Mouse (Mus musculus): ENCODE data around the gene Rab34.
A peak's percentile ranks its signal among the peaks of the same experiment; 100 is the strongest.

Gene Rab34

GRCm38 (mm10) chr11:78188331-78189233, at the start of gene Rab34:
Gene Rab34, plus strand, starts transcription at chr11:78188430.
- DNase-seq, result no peak

- DNase-seq, result no peak
Observed at GRCm38 (mm10) chr11:78140665-78141064, 47.6 kb upstream of the Rab34 start.

- no peak for DNase-seq
Observed at GRCm38 (mm10) chr11:78143520-78143919, 44.7 kb upstream of the Rab34 start.

GRCm38 (mm10) chr11:78146168-78146567, 42.1 kb upstream of the Rab34 start:
- DNase-seq, result no peak

GRCm38 (mm10) chr11:78146707-78147543, 41.3 kb upstream of the Rab34 start:
- no peak for DNase-seq

- DNase-seq, result no peak
Observed at GRCm38 (mm10) chr11:78151161-78151560, 37.1 kb upstream of the Rab34 start.

- DNase-seq, result peak; percentile 77
Observed at GRCm38 (mm10) chr11:78152299-78153231, 35.7 kb upstream of the Rab34 start.

GRCm38 (mm10) chr11:78153778-78154177, 34.5 kb upstream of the Rab34 start:
- no peak for DNase-seq

GRCm38 (mm10) chr11:78155674-78156073, 32.6 kb upstream of the Rab34 start:
- no peak for DNase-seq

- DNase-seq, result no peak
Observed at GRCm38 (mm10) chr11:78156156-78156699, 32.0 kb upstream of the Rab34 start.

GRCm38 (mm10) chr11:78159096-78159495, 29.1 kb upstream of the Rab34 start:
- DNase-seq, result peak; percentile 76

GRCm38 (mm10) chr11:78159557-78159956, 28.7 kb upstream of the Rab34 start:
- no peak for DNase-seq

GRCm38 (mm10) chr11:78160171-78160570, 28.1 kb upstream of the Rab34 start:
- no peak for DNase-seq

GRCm38 (mm10) chr11:78160675-78161074, 27.6 kb upstream of the Rab34 start:
- DNase-seq, result no peak

- DNase-seq, result no peak
Observed at GRCm38 (mm10) chr11:78161169-78161568, 27.1 kb upstream of the Rab34 start.

- DNase-seq, result no peak
Observed at GRCm38 (mm10) chr11:78161968-78162367, 26.3 kb upstream of the Rab34 start.

- DNase-seq, result no peak
Observed at GRCm38 (mm10) chr11:78162504-78162903, 25.7 kb upstream of the Rab34 start.

GRCm38 (mm10) chr11:78163045-78163444, 25.2 kb upstream of the Rab34 start:
- no peak for DNase-seq

GRCm38 (mm10) chr11:78163681-78164603, 24.3 kb upstream of the Rab34 start:
- no peak for DNase-seq

- DNase-seq, result no peak
Observed at GRCm38 (mm10) chr11:78164604-78164923, 23.7 kb upstream of the Rab34 start.
